Mouse (Mus musculus) brain, embryonic 14.5 days (tissue): ENCODE results near the gene Pdzk1.

Experiments used
- CTCF ChIP-seq: fragments of 200-500 bp; IDR thresholded peaks from 2 replicates; pipeline ENCODE4 v1.5.1; 2012; ENCODE audit warnings: inconsistent platforms, mild to moderate bottlenecking, moderate library complexity, borderline replicate concordance; ENCODE audit not compliant: insufficient read depth, insufficient read length; ENCODE audit errors: extremely low read depth
- POLR2A ChIP-seq: fragments of 200-500 bp; IDR thresholded peaks from 2 replicates; pipeline ENCODE4 v1.6.1; 2012; ENCODE audit warnings: mild to moderate bottlenecking, inconsistent platforms, borderline replicate concordance; ENCODE audit not compliant: poor library complexity, insufficient read depth, insufficient read length, severe bottlenecking; ENCODE audit errors: extremely low read depth

DNA sequence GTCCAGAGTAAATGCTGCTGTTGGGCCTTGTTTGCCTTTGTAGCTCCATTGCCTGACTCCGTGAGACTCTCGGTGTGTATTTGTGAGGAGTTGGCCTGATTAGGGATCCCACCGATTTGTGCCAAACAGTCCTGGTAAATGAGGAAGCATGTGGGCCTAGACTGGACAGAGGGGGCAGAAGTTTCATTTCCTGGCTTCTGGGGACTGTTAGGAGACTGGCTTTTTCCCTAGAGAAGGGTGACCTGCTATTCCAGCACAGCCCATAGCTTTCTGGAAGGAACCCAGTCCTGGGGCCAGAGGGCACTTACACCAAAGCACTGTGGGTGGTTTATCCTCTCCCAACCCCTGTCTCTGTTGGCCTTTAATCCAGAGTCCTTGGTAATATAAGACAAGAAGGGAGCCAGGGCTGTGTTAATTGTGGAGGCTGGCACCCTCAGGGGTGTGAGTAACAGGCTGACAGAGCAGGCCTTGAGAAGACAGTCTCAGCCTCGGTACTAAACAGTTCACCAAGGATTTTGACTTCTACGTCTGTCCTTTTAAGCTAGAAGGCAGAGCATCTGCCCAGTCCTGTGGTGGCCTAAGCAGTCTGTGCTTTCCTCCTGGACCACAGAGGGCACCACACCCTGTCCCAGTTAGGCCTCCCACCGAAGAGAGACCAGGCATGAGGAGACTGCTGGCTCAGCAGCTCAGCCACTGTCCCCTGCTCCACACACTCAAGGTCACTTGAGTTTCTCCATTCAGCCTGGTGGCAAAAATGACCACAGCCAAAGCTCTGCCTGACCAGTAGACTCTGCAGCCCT is 8.8 kb upstream of the Pdzk1 start:
- no peak for TF ChIP-seq CTCF
- no peak for TF ChIP-seq POLR2A
